Mouse (Mus musculus) midbrain, postnatal 0 days (tissue): ENCODE measurements around the gene Ptprm. TPM values are rescaled to one million over a fixed set of nuclear protein-coding genes. Genes with fewer than 3 reads are reported as not detected.
A peak's percentile ranks its signal among the peaks of the same experiment; 100 is the strongest.

Experiments
- ATAC-seq: fragments of 200-750 bp; cut with Nextera tagmentation; 2 replicates; pipeline ENCODE4 v1.8.0; 2017; ENCODE audit warnings: moderate number of reproducible peaks, mild to moderate bottlenecking, moderate TSS enrichment, moderate library complexity; ENCODE audit not compliant: low FRiP score
- DNase-seq: peaks from one replicate; pipeline ENCODE4 v3.0.0-alpha.2; 2015; ENCODE audit warnings: low spot score
- H3K27ac ChIP-seq: fragments of 300-500 bp; sonication (generic); 2 replicates; pipeline ENCODE4 v1.5.1; 2014; ENCODE audit warnings: low read depth, mild to moderate bottlenecking, low read length, mixed read lengths
- H3K27me3 ChIP-seq: fragments of 300-500 bp; sonication (generic); 2 replicates; pipeline ENCODE4 v1.6.1; 2014; ENCODE audit warnings: low read length, control low read depth, mixed read lengths; ENCODE audit not compliant: insufficient read depth
- H3K36me3 ChIP-seq: fragments of 300-500 bp; sonication (generic); 2 replicates; pipeline ENCODE4 v1.6.1; 2014; ENCODE audit warnings: low read length, control low read depth, mixed read lengths; ENCODE audit not compliant: insufficient read depth
- H3K4me1 ChIP-seq: fragments of 300-500 bp; sonication (generic); 2 replicates; pipeline ENCODE4 v1.6.1; 2014; ENCODE audit warnings: mild to moderate bottlenecking, control low read depth, antibody characterized with exemption, low read length, mixed read lengths; ENCODE audit not compliant: insufficient read depth
- H3K4me2 ChIP-seq: fragments of 300-500 bp; sonication (generic); 2 replicates; pipeline ENCODE4 v1.6.1; 2014; ENCODE audit warnings: low read depth, mild to moderate bottlenecking, low read length, mixed read lengths; ENCODE audit not compliant: poor library complexity, severe bottlenecking
- H3K4me3 ChIP-seq: fragments of 300-500 bp; sonication (generic); 2 replicates; pipeline ENCODE4 v1.5.1; 2014; ENCODE audit warnings: low read depth, mild to moderate bottlenecking, low read length, moderate library complexity
- H3K9ac ChIP-seq: fragments of 300-500 bp; sonication (generic); replicated peaks from 2 replicates; pipeline ENCODE4 v1.6.1; 2014; ENCODE audit warnings: mild to moderate bottlenecking, low read length, moderate library complexity, mixed read lengths; ENCODE audit not compliant: poor library complexity, severe bottlenecking
- H3K9me3 ChIP-seq: fragments of 300-500 bp; sonication (generic); 2 replicates; pipeline ENCODE4 v1.6.1; 2016; ENCODE audit warnings: low read length, control low read depth
- CTCF ChIP-seq: IDR thresholded peaks from 2 replicates; pipeline ENCODE4 v1.5.1; 2016; ENCODE audit warnings: antibody characterized with exemption, mild to moderate bottlenecking
- WGBS: fragments of 180-500 bp; shearing (Covaris S2); extraction: QIAGEN DNeasy Blood & Tissue Kit; methylation state at CpG from one replicate; pipeline ENCODE4 v1.1.7; 2014; 5-methylcytosine and 5-hydroxymethylcytosine counted together
- polyA plus RNA-seq: library from polyadenylated mRNA; unstranded; fragments of >200 nt; fragmentation: Nextera tagmentation; extraction: Ambion mirVana; gene quantifications from 2 replicates; pipeline ENCODE4 v1.2.1, GENCODE M21; 2015
- total RNA-seq: library from RNA; depleted of rRNA; stranded (reverse); fragments of >200 nt; gene quantifications from 2 replicates; pipeline ENCODE4 v1.2.3, GENCODE M21; 2014

The Ptprm gene
- total and polyA plus RNA-seq, 2 experiments from 2014 or later: 18.3 to 43.5 TPM

- H3K4me1 ChIP-seq: no peaks in the 10 kb centered on the region
- no peak overlapping the region for H3K9ac ChIP-seq
- DNase-seq: no peak
- no peaks in the 10 kb centered on the region for H3K27me3 ChIP-seq
- no peak overlapping the region for H3K27ac ChIP-seq
- no peak for ATAC-seq
- TF ChIP-seq CTCF: no peak
- no peaks in the 10 kb centered on the region for H3K36me3 ChIP-seq
- 71% methylated on average over 2 of the region's 2 CpGs for WGBS
- no peak overlapping the region for H3K4me2 ChIP-seq
- no peak overlapping the region for H3K4me3 ChIP-seq
- no peaks in the 10 kb centered on the region for H3K9me3 ChIP-seq
Measured at GRCm38 (mm10) chr17:66981649-66982048, 372.6 kb downstream of the Ptprm start.

- no peaks in the 10 kb centered on the region for H3K36me3 ChIP-seq
- ATAC-seq (no peak), DNase-seq (peak; percentile 19)
- no peaks in the 10 kb centered on the region for H3K9me3 ChIP-seq
- WGBS: 75% methylated on average over 5 of the region's 5 CpGs
- TF ChIP-seq CTCF: no peak
- H3K4me1 ChIP-seq: no peaks in the 10 kb centered on the region
- no peak overlapping the region for H3K4me3 ChIP-seq
- H3K27ac ChIP-seq: no peak overlapping the region
- no peak overlapping the region for H3K9ac ChIP-seq
- H3K27me3 ChIP-seq: no peaks in the 10 kb centered on the region
- no peak overlapping the region for H3K4me2 ChIP-seq
Measured at GRCm38 (mm10) chr17:66979971-66980370, 374.3 kb downstream of the Ptprm start.

GRCm38 (mm10) chr17:66976490-66976889 is 377.8 kb downstream of the Ptprm start:
- no peak for ATAC-seq
- DNase-seq: no peak
- no peak overlapping the region for H3K9ac ChIP-seq
- TF ChIP-seq CTCF: no peak
- no peaks in the 10 kb centered on the region for H3K27me3 ChIP-seq
- no peak overlapping the region for H3K4me2 ChIP-seq
- WGBS: 59% methylated on average over 5 of the region's 5 CpGs
- H3K4me3 ChIP-seq: no peak overlapping the region
- no peaks in the 10 kb centered on the region for H3K36me3 ChIP-seq
- no peak overlapping the region for H3K27ac ChIP-seq
- H3K9me3 ChIP-seq: no peaks in the 10 kb centered on the region
- no peaks in the 10 kb centered on the region for H3K4me1 ChIP-seq

GRCm38 (mm10) chr17:66972976-66973375 is 381.3 kb downstream of the Ptprm start:
- H3K27me3 ChIP-seq: no peaks in the 10 kb centered on the region
- no peaks in the 10 kb centered on the region for H3K36me3 ChIP-seq
- H3K27ac ChIP-seq: no peak overlapping the region
- no peaks in the 10 kb centered on the region for H3K9me3 ChIP-seq
- no peak for TF ChIP-seq CTCF
- no peak overlapping the region for H3K4me2 ChIP-seq
- no peak overlapping the region for H3K4me3 ChIP-seq
- DNase-seq (no peak), ATAC-seq (no peak)
- H3K4me1 ChIP-seq: no peaks in the 10 kb centered on the region
- no peak overlapping the region for H3K9ac ChIP-seq
- WGBS: 74% methylated on average over 3 of the region's 3 CpGs

- no peaks in the 10 kb centered on the region for H3K27me3 ChIP-seq
- TF ChIP-seq CTCF: no peak
- DNase-seq (peak; percentile 9), ATAC-seq (no peak)
- H3K36me3 ChIP-seq: no peaks in the 10 kb centered on the region
- no peak overlapping the region for H3K4me2 ChIP-seq
- H3K27ac ChIP-seq: no peak overlapping the region
- no peaks in the 10 kb centered on the region for H3K4me1 ChIP-seq
- H3K9ac ChIP-seq: no peak overlapping the region
- H3K4me3 ChIP-seq: no peak overlapping the region
- H3K9me3 ChIP-seq: no peaks in the 10 kb centered on the region
- 65% methylated on average over 5 of the region's 5 CpGs for WGBS
Measured at GRCm38 (mm10) chr17:66960986-66961385, 393.3 kb downstream of the Ptprm start.

GRCm38 (mm10) chr17:66960557-66960956 is 393.7 kb downstream of the Ptprm start:
- Histone ChIP-seq H3K4me1 (no peaks in the 10 kb centered on the region), H3K36me3 (no peaks in the 10 kb centered on the region), H3K4me3 (no peak overlapping the region), H3K27me3 (no peaks in the 10 kb centered on the region), H3K27ac (no peak overlapping the region), H3K9me3 (no peaks in the 10 kb centered on the region), H3K4me2 (no peak overlapping the region), H3K9ac (no peak overlapping the region)
- no peak for TF ChIP-seq CTCF
- WGBS: 80% methylated on average over 6 of the region's 6 CpGs
- DNase-seq (no peak), ATAC-seq (no peak)
